In genomic region chr3:100973906-100974305, GRCm38 (mm10) we compare ENCODE assay signal across 9 mouse cellular contexts. TPM values are rescaled to one million over a fixed set of nuclear protein-coding genes. Genes with fewer than 3 reads are reported as not detected.
DNase-seq lines count a peak whose midpoint lies in the region; ATAC-seq and TF ChIP-seq lines count a peak whose summit lies in the region.
"Had no signal": no experiment of that assay in that cellular context is flagged by ENCODE, and none has a peak within 500 bp of the region (broad histone marks: within the 10 kb centered on the region; RNA-seq: fewer than 3 reads in every experiment).

No protein-coding gene starts in this region.

- H3K27ac ChIP-seq in gastrocnemius, adult 2 months, result no peak overlapping the region
- no peak overlapping the region for H3K27ac ChIP-seq in lung, postnatal 0 days (ENCODE audit: low read length)
- H3K27ac ChIP-seq: neural tube, embryonic 13.5 days had no signal

- no peaks in the 10 kb centered on the region for H3K27me3 ChIP-seq in lung, postnatal 0 days (replicated peaks; ENCODE audit: insufficient read depth, low read length)
- H3K27me3 ChIP-seq: neural tube, embryonic 13.5 days had no signal

- peaks cover 3% of the 10 kb centered on the region; the same call in 1 of the 2 replicates for H3K4me1 ChIP-seq in lung, postnatal 0 days (ENCODE audit: insufficient read depth, low read depth, low read length)

- H3K4me2 ChIP-seq in lung, postnatal 0 days (replicated peaks; ENCODE audit: low read depth, low read length), result no peak overlapping the region
- H3K4me2 ChIP-seq: neural tube, embryonic 13.5 days had no signal

- no peaks in the 10 kb centered on the region for H3K36me3 ChIP-seq in lung, postnatal 0 days (ENCODE audit: insufficient read depth, low read length)
- H3K36me3 ChIP-seq: neural tube, embryonic 13.5 days had no signal

- no peaks in the 10 kb centered on the region for H3K9me3 ChIP-seq in lung, postnatal 0 days (ENCODE audit: low read length)
- H3K9me3 ChIP-seq: neural tube, embryonic 13.5 days had no signal

- H3K9ac ChIP-seq in lung, postnatal 0 days (replicated peaks; ENCODE audit: low read depth), result no peak overlapping the region
- H3K9ac ChIP-seq: neural tube, embryonic 13.5 days had no signal

- no peak overlapping the region for H3K4me3 ChIP-seq in gastrocnemius, adult 2 months
- H3K4me3 ChIP-seq in lung, postnatal 0 days (ENCODE audit: low read depth, low read length), result no peak overlapping the region
- H3K4me3 ChIP-seq: neural tube, embryonic 13.5 days had no signal

- WGBS in lung, postnatal 0 days, result 0% methylated on average over 1 of the region's 1 CpGs

- DNase-seq in gastrocnemius, adult 2 months, result no peak
- no peak for DNase-seq in gastrocnemius, postnatal 25 days
- DNase-seq in lung, postnatal 0 days (ENCODE audit: low spot score), result peak; percentile 91
- DNase-seq in lung, adult 18-20 months, result no peak
- DNase-seq in T-cell, adult 2 months (ENCODE audit: low spot score), result peak; percentile 50
- DNase-seq in natural killer cell, adult 2 months (ENCODE audit: low spot score in 2 of 2), result peak; percentile 24 to 34
- DNase-seq in thymus, postnatal 4 days, result no peak
- DNase-seq in ovary, postnatal 10 days (ENCODE audit: low spot score), result no peak

- TF ChIP-seq EP300 in lung, postnatal 0 days (IDR thresholded peaks at IDR 0.05), result no peak; the same call in 1 of the 2 replicates

- TF ChIP-seq CTCF in gastrocnemius, adult 2 months (IDR thresholded peaks at IDR 0.05), result peak; percentile 87; the same call in 1 of the 2 replicates
- TF ChIP-seq CTCF in lung, postnatal 0 days (IDR thresholded peaks at IDR 0.05), result peak; percentile 83

- ATAC-seq in lung, postnatal 0 days, result no peak

- intact Hi-C loops in gastrocnemius, adult 2 months (cut with DNase I), result loop anchor here (1.0 to 5.0 kb wide), 2 partner anchors 188 to 321 kb away; no protein-coding TSS in a partner anchor

RNA-seq across cellular contexts. Expression of gene Ttf2, which starts 4.4 kb away (rescaled TPM):
- total RNA-seq in gastrocnemius, adult 2 months (2021), result 1 to 10 TPM; 2.5 to 3.1 TPM
- 1 to 10 TPM; 3.8 to 4.8 TPM for total RNA-seq in gastrocnemius, postnatal 25 days (2021)
- polyA plus RNA-seq in lung, postnatal 0 days (2015; fragmentation: Nextera tagmentation; extraction: Ambion mirVana), result 3.6 and 4.0 TPM in 2 replicates

RNA-seq across cellular contexts. Expression of gene Trim45, which starts 51.9 kb away (rescaled TPM):
- total RNA-seq in gastrocnemius, adult 2 months (2021), result 1 to 10 TPM; 4.7 to 7.8 TPM
- total RNA-seq in gastrocnemius, postnatal 25 days (2021), result 1 to 10 TPM; 3.9 to 6.0 TPM
- polyA plus RNA-seq in lung, postnatal 0 days (2015; fragmentation: Nextera tagmentation; extraction: Ambion mirVana), result 2.7 and 2.8 TPM in 2 replicates

RNA-seq across cellular contexts. Expression of gene Cd101, which starts 55.5 kb away (rescaled TPM):
- under 1 TPM; 0.06 to 0.13 TPM for total RNA-seq in gastrocnemius, adult 2 months (2021)
- total RNA-seq in gastrocnemius, postnatal 25 days (2021), result under 1 TPM; 0.13 to 0.20 TPM
- 0.90 and 0.92 TPM in 2 replicates for polyA plus RNA-seq in lung, postnatal 0 days (2015; fragmentation: Nextera tagmentation; extraction: Ambion mirVana)

Comparison
In these comparisons a context has a peak if more than half of its experiments do, and no peak if none do; other contexts are left out.
1. DNase-seq: peak in lung, postnatal 0 days (single experiment), T-cell, adult 2 months (single experiment) and natural killer cell, adult 2 months (2 of 2); none in gastrocnemius, adult 2 months (single experiment), gastrocnemius, postnatal 25 days (single experiment), lung, adult 18-20 months (0 of 2), thymus, postnatal 4 days (single experiment) and ovary, postnatal 10 days (single experiment).